Mouse (Mus musculus) embryo, embryonic 11.5 days (tissue): ENCODE data around the gene Mup8.
"Not testable (repeated sequence)": the region's sequence is repeated elsewhere in the genome, so short reads cannot be mapped to it uniquely, and the experiment has no call there.

ENCODE experiments used
- DNase-seq: peaks from one replicate; pipeline ENCODE4 v3.0.0-alpha.2; 2012; ENCODE audit warnings: low read depth, low spot score

Gene Mup8

GRCm38 (mm10) chr4:60222499-60222898, at the start of gene Mup8:
Gene Mup8 (minus strand): TSS chr4:60222599.
- not testable (repeated sequence) for DNase-seq

DNA sequence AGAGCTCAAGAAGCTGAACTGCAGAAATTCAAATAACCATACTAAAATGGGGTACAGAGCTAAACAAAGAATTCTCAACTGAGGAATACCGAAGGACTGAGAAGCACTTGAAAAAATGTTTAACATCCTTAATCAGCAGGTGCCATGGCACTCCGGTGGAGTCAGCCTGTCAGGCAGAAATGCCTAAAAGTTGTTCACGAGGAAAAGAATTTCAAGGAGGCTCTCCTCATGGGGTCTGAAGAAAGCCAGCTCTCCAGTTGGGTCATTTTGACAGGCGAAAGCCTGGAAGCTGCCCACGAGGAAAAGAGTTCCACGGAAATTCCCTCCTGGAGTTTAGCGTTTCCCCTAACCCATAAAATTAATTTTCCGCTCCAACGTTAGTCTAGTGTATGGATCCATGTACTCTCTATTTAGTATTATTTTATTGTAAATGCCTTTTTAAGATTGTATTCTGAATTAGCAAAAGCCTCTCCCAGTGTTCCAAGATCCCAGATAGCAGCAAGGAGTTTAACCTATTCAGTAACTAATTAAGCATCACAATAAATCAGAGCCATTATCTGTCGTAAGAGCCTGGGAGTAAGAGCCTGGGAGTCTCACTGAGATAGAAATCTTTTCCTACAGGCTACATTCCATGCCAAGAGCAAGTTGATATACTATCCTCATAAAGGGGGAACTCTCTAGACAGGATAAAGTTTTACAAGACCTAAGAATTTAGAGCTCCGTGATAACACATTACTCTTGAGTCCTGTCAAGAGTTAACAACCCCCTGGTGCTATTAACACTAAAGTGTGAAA, 43.8 kb upstream of the Mup8 start:
- not testable (repeated sequence) for DNase-seq

DNA sequence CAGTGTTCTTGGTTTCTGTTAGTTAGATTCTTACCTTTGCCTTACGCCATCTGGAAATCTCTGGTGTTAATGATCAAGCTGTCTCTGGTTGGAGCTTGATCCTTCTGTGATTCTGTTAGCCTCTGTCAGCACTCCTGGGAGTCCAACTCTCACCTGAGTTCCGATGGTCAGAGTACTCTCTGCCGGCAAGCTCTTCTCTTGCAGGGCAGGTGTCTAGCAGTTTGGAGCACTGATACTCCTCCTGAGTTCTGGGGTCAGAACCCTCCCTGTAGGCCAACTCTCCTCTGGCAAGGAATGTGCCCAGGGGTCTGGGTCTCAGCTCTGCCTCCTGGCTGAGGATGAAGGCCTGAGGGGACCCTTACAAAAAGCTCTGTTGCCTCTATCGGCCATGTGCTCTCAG, 40.3 kb upstream of the Mup8 start:
- not testable (repeated sequence) for DNase-seq
